Mouse (Mus musculus) cerebellum, adult (tissue): ENCODE measurements at regions not wholly inside any gene's neighbourhood (a gene's known extent, or its start where the extent isn't known, plus 50 kb on each side); places are given as distances from the start of the nearest gene placed in this dataset.

ENCODE experiments used
- ATAC-seq: cut with Nextera tagmentation; 2 replicates; pipeline ENCODE4 v1.9.2; 2017; ENCODE audit warnings: mild to moderate bottlenecking, moderate library complexity, mixed read lengths; ENCODE audit not compliant: insufficient number of reproducible peaks, low FRiP score, low TSS enrichment

- ATAC-seq = no peak
Measured at GRCm38 (mm10) chr3:132237344-132237743, 152.3 kb downstream of the Dkk2 start.

GRCm38 (mm10) chr3:132257834-132258233 lies 172.7 kb downstream of the Dkk2 start:
- no peak for ATAC-seq

GRCm38 (mm10) chr3:132269641-132270040 lies 184.5 kb downstream of the Dkk2 start:
- ATAC-seq = no peak

GRCm38 (mm10) chr3:132274786-132275185 lies 189.7 kb downstream of the Dkk2 start:
- ATAC-seq = 0 out of 2 replicates have a peak, but pooled peaks have one; percentile 36

- ATAC-seq = no peak
Measured at GRCm38 (mm10) chr3:132277771-132278170, 192.7 kb downstream of the Dkk2 start.

GRCm38 (mm10) chr3:132287714-132288113 lies 202.6 kb downstream of the Dkk2 start:
- ATAC-seq = no peak

- ATAC-seq = no peak
Measured at GRCm38 (mm10) chr3:132326961-132327360, 241.9 kb downstream of the Dkk2 start.

GRCm38 (mm10) chr3:132343625-132344024 lies 258.5 kb downstream of the Dkk2 start:
- no peak for ATAC-seq

- no peak for ATAC-seq
Measured at GRCm38 (mm10) chr3:132345856-132346255, 260.8 kb downstream of the Dkk2 start.

- no peak for ATAC-seq
Measured at GRCm38 (mm10) chr3:132349602-132350001, 264.5 kb downstream of the Dkk2 start.

- ATAC-seq = no peak
Measured at GRCm38 (mm10) chr3:132353204-132353603, 268.1 kb downstream of the Dkk2 start.

GRCm38 (mm10) chr3:132359596-132359995 lies 270.0 kb upstream of the Gimd1 start:
- no peak for ATAC-seq

- no peak for ATAC-seq
Measured at GRCm38 (mm10) chr3:132375579-132375978, 254.0 kb upstream of the Gimd1 start.

- ATAC-seq = no peak
Measured at GRCm38 (mm10) chr3:132417742-132418141, 211.9 kb upstream of the Gimd1 start.

- ATAC-seq = no peak
Measured at GRCm38 (mm10) chr3:132425819-132426671, 203.6 kb upstream of the Gimd1 start.

GRCm38 (mm10) chr3:132427244-132427643 lies 202.4 kb upstream of the Gimd1 start:
- ATAC-seq = no peak

- ATAC-seq = no peak
Measured at GRCm38 (mm10) chr3:132428148-132428547, 201.5 kb upstream of the Gimd1 start.

- ATAC-seq = no peak
Measured at GRCm38 (mm10) chr3:132431805-132432204, 197.8 kb upstream of the Gimd1 start.

- ATAC-seq = no peak
Measured at GRCm38 (mm10) chr3:132441226-132441625, 188.4 kb upstream of the Gimd1 start.

- no peak for ATAC-seq
Measured at GRCm38 (mm10) chr3:132453927-132454326, 175.7 kb upstream of the Gimd1 start.

GRCm38 (mm10) chr3:132462348-132462959 lies 167.2 kb upstream of the Gimd1 start:
- ATAC-seq = no peak

GRCm38 (mm10) chr3:132471070-132471469 lies 158.6 kb upstream of the Gimd1 start:
- ATAC-seq = no peak
